Mouse (Mus musculus) cerebellum, adult 2 months (tissue): ENCODE results near the gene Gm28230.

Experiments
- CTCF ChIP-seq: fragments of 200-500 bp; IDR thresholded peaks from 2 replicates; pipeline ENCODE4 v1.5.1; 2011; ENCODE audit warnings: low read depth, mild to moderate bottlenecking, control low read depth, low read length, moderate library complexity, borderline replicate concordance; ENCODE audit not compliant: insufficient read depth
- POLR2A ChIP-seq: fragments of 200-500 bp; IDR thresholded peaks from 2 replicates; pipeline ENCODE4 v1.6.1; 2011; ENCODE audit warnings: low read length, control low read depth, borderline replicate concordance; ENCODE audit not compliant: insufficient read depth

GRCm38 (mm10) chr2:74681594-74682531, 44.7 kb upstream of the Gm28230 start:
- no peak for TF ChIP-seq CTCF
- TF ChIP-seq POLR2A: no peak
